Mouse (Mus musculus): Measurements from ENCODE around the gene Ptbp3.

DNA sequence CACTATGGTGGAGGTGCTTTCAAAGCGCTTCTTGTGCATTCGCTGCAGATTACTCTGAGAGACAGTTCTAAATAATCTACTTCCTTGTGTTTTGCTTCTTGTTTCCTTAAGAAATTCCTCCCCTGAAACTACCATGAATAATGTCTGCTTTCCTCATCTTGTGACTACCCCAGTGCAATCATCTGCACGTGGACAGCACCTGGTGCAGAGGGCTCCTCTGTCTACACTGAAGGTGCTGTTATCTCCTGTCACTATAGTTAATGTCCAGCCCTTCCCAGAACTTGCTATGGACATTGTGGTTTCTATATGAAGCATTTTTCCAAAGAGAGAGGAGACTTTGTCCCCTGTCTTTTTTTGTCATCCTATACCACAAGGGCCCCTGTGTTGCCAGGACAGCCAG, 4.4 kb upstream of the Ptbp3 start:
- TF ChIP-seq EP300 (IDR thresholded peaks at IDR 0.05; ENCODE audit: low read depth in 1 of 2, low read length in 2 of 2) (no peak), TBP (IDR thresholded peaks at IDR 0.05; ENCODE audit: low read depth, low read length) (no peak), CTCF (IDR thresholded peaks at IDR 0.05 in 2 of 3, conservative IDR thresholded peaks at IDR 0.05 in 1 of 3; ENCODE audit: control insufficient read depth in 1 of 3, insufficient read depth in 1 of 3, low read depth in 2 of 3, low read length in 3 of 3, poor library complexity in 1 of 3, severe bottlenecking in 1 of 3) (no peak), CHD2 (IDR thresholded peaks at IDR 0.05; ENCODE audit: low read length) (no peak), GATA1 (IDR thresholded peaks at IDR 0.05; ENCODE audit: low read depth, low read length) (no peak), ELF1 (IDR thresholded peaks at IDR 0.05; ENCODE audit: low read depth, low read length) (no peak)
